Mouse (Mus musculus): Measurements from ENCODE around the gene Lsm7. TPM values are rescaled to one million over a fixed set of nuclear protein-coding genes. Genes with fewer than 3 reads are reported as not detected.

Lsm7 gene
- polyA plus RNA-seq, 1 experiment from 2014 or later = 138 TPM

GRCm38 (mm10) chr10:80842334-80842733 lies 12.7 kb downstream of the Lsm7 start:
- peaks cover 18% of the 10 kb centered on the region for H3K27me3 ChIP-seq (replicated peaks; ENCODE audit: insufficient read depth, low read length)
- WGBS = 84% methylated on average over 15 of the region's 15 CpGs
- no peak for TF ChIP-seq CTCF (IDR thresholded peaks at IDR 0.05)
- TF ChIP-seq EP300 (IDR thresholded peaks at IDR 0.05) = no peak
- DNase-seq (ENCODE audit: low spot score) (no peak), ATAC-seq (no peak)
- no peak overlapping the region for H3K4me2 ChIP-seq (replicated peaks; ENCODE audit: low read depth, low read length)
- H3K4me3 ChIP-seq (ENCODE audit: low read depth, low read length) = no peak overlapping the region
- no peak overlapping the region for H3K27ac ChIP-seq (ENCODE audit: low read length)
- H3K36me3 ChIP-seq (ENCODE audit: insufficient read depth, low read length) = no peaks in the 10 kb centered on the region
- H3K9ac ChIP-seq (replicated peaks; ENCODE audit: low read depth) = no peak overlapping the region
- no peaks in the 10 kb centered on the region for H3K9me3 ChIP-seq (ENCODE audit: low read length)
- H3K4me1 ChIP-seq (ENCODE audit: insufficient read depth, low read depth, low read length) = no peaks in the 10 kb centered on the region

- Histone ChIP-seq H3K27ac (ENCODE audit: low read length) (no peak overlapping the region), H3K9me3 (ENCODE audit: low read length) (no peaks in the 10 kb centered on the region), H3K4me2 (replicated peaks; ENCODE audit: low read depth, low read length) (no peak overlapping the region), H3K36me3 (ENCODE audit: insufficient read depth, low read length) (no peaks in the 10 kb centered on the region), H3K9ac (replicated peaks; ENCODE audit: low read depth) (no peak overlapping the region), H3K4me3 (ENCODE audit: low read depth, low read length) (no peak overlapping the region), H3K27me3 (replicated peaks; ENCODE audit: insufficient read depth, low read length) (peaks cover 18% of the 10 kb centered on the region), H3K4me1 (ENCODE audit: insufficient read depth, low read depth, low read length) (no peaks in the 10 kb centered on the region)
- ATAC-seq (no peak), DNase-seq (ENCODE audit: low spot score) (no peak)
- no peak for TF ChIP-seq CTCF (IDR thresholded peaks at IDR 0.05)
- TF ChIP-seq EP300 (IDR thresholded peaks at IDR 0.05) = no peak
- 77% methylated on average over 2 of the region's 2 CpGs for WGBS
These were observed 13.3 kb downstream of the Lsm7 start for GRCm38 (mm10) chr10:80841685-80842084.

GRCm38 (mm10) chr10:80839848-80840247 lies 15.2 kb downstream of the Lsm7 start:
- DNase-seq (ENCODE audit: low spot score) = no peak
- no peak for TF ChIP-seq EP300 (IDR thresholded peaks at IDR 0.05)
- TF ChIP-seq CTCF (IDR thresholded peaks at IDR 0.05) = no peak
- no peak overlapping the region for H3K4me3 ChIP-seq (ENCODE audit: low read depth, low read length)
- no peak overlapping the region for H3K4me2 ChIP-seq (replicated peaks; ENCODE audit: low read depth, low read length)
- H3K27ac ChIP-seq (ENCODE audit: low read length) = no peak overlapping the region
- no peaks in the 10 kb centered on the region for H3K9me3 ChIP-seq (ENCODE audit: low read length)
- no peak overlapping the region for H3K9ac ChIP-seq (replicated peaks; ENCODE audit: low read depth)
- ATAC-seq = no peak
- WGBS = 57% methylated on average over 6 of the region's 6 CpGs
- peaks cover 30% of the 10 kb centered on the region for H3K27me3 ChIP-seq (replicated peaks; ENCODE audit: insufficient read depth, low read length)
- no peaks in the 10 kb centered on the region for H3K4me1 ChIP-seq (ENCODE audit: insufficient read depth, low read depth, low read length)
- H3K36me3 ChIP-seq (ENCODE audit: insufficient read depth, low read length) = no peaks in the 10 kb centered on the region

- H3K36me3 ChIP-seq (ENCODE audit: insufficient read depth, low read length) = no peaks in the 10 kb centered on the region
These were observed 16.6 kb downstream of the Lsm7 start for GRCm38 (mm10) chr10:80838346-80838912.

GRCm38 (mm10) chr10:80837827-80838226 lies 17.2 kb downstream of the Lsm7 start:
- WGBS = 9% methylated on average over 2 of the region's 2 CpGs
- ATAC-seq = no peak

More at GRCm38 (mm10) chr10:80838346-80838912, 16.6 kb downstream of the Lsm7 start:
- Histone ChIP-seq H3K4me3 (ENCODE audit: low read depth, low read length) (no peak overlapping the region), H3K4me2 (replicated peaks; ENCODE audit: low read depth, low read length) (no peak overlapping the region), H3K9ac (replicated peaks; ENCODE audit: low read depth) (no peak overlapping the region), H3K9me3 (ENCODE audit: low read length) (no peaks in the 10 kb centered on the region), H3K27me3 (replicated peaks; ENCODE audit: insufficient read depth, low read length) (peaks cover 26% of the 10 kb centered on the region), H3K27ac (ENCODE audit: low read length) (no peak overlapping the region), H3K4me1 (ENCODE audit: insufficient read depth, low read depth, low read length) (no peaks in the 10 kb centered on the region)
- TF ChIP-seq CTCF (IDR thresholded peaks at IDR 0.05) (no peak), EP300 (IDR thresholded peaks at IDR 0.05) (no peak)
- 55% methylated on average over 2 of the region's 2 CpGs for WGBS
- no peak for DNase-seq (ENCODE audit: low spot score)
- ATAC-seq = no peak

GRCm38 (mm10) chr10:80836949-80837379 lies 18.0 kb downstream of the Lsm7 start:
- H3K4me2 ChIP-seq (replicated peaks; ENCODE audit: low read depth, low read length) = no peak overlapping the region
- 36% methylated on average over 7 of the region's 7 CpGs for WGBS

More at GRCm38 (mm10) chr10:80837827-80838226, 17.2 kb downstream of the Lsm7 start:
- Histone ChIP-seq H3K9me3 (ENCODE audit: low read length) (no peaks in the 10 kb centered on the region), H3K36me3 (ENCODE audit: insufficient read depth, low read length) (no peaks in the 10 kb centered on the region), H3K27me3 (replicated peaks; ENCODE audit: insufficient read depth, low read length) (peaks cover 20% of the 10 kb centered on the region), H3K9ac (replicated peaks; ENCODE audit: low read depth) (no peak overlapping the region), H3K27ac (ENCODE audit: low read length) (no peak overlapping the region), H3K4me2 (replicated peaks; ENCODE audit: low read depth, low read length) (no peak overlapping the region), H3K4me1 (ENCODE audit: insufficient read depth, low read depth, low read length) (no peaks in the 10 kb centered on the region), H3K4me3 (ENCODE audit: low read depth, low read length) (no peak overlapping the region)
- no peak for TF ChIP-seq EP300 (IDR thresholded peaks at IDR 0.05)
- TF ChIP-seq CTCF (IDR thresholded peaks at IDR 0.05) = no peak
- DNase-seq (ENCODE audit: low spot score) = no peak

More at GRCm38 (mm10) chr10:80836949-80837379, 18.0 kb downstream of the Lsm7 start:
- Histone ChIP-seq H3K9me3 (ENCODE audit: low read length) (no peaks in the 10 kb centered on the region), H3K27ac (ENCODE audit: low read length) (no peak overlapping the region), H3K27me3 (replicated peaks; ENCODE audit: insufficient read depth, low read length) (peaks cover 19% of the 10 kb centered on the region; the same call in 1 of the 2 replicates), H3K9ac (replicated peaks; ENCODE audit: low read depth) (no peak overlapping the region), H3K4me3 (ENCODE audit: low read depth, low read length) (no peak overlapping the region), H3K36me3 (ENCODE audit: insufficient read depth, low read length) (no peaks in the 10 kb centered on the region), H3K4me1 (ENCODE audit: insufficient read depth, low read depth, low read length) (no peaks in the 10 kb centered on the region)
- TF ChIP-seq EP300 (IDR thresholded peaks at IDR 0.05) = no peak
- no peak for TF ChIP-seq CTCF (IDR thresholded peaks at IDR 0.05)
- DNase-seq (ENCODE audit: low spot score) (no peak), ATAC-seq (no peak)
